ENCODE assay signal across 8 mouse cellular contexts in the genomic region with DNA sequence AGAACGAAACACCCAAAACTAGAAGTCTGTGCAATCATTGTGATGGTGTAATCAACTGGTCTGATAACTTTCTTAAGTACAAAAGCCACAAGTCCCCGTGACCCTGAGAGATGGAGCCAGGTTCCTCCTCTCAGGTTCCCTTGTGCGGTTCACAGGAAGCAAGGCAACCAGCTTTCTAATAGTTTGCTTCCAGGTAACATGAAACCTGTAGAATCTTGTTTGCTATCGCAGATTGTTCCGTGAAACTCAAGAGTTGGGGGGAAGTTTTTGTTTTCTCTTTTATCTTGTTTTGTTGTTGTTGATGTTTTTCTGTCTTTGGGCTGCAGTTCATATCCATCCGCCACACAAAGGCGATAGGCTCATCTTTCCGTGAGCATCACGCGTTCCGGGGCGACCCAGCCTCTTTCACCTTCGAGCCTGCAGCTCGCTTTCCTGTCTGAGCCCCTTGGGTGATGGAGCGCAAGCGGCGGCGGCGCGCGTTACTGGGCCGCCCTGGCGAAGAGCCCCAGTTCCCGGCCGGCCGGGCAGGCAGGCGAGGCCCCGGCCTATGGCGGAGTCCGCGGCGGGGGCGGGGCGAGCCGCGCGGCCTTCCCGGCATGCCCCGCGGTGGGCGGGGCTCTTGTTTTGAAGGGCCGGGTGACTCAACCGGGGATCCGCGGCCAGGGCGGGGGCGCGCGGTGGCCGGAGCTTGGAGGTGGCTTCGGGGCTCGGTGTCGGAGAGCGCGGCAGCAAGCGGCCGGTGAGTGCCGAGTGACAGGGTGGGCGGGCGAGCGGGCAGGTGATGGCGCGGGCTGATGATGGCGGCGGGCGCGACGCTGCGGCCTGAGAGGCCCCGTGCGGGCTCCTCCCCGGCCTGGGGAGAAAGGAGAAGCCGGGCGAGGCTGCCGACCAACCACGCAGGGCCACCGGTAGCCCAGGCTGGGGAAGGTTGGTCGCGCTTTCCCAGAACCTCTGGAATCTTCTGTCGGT. TPM values are rescaled to one million over a fixed set of nuclear protein-coding genes. Genes with fewer than 3 reads are reported as not detected.
DNase-seq lines count a peak whose midpoint lies in the region; ATAC-seq and TF ChIP-seq lines count a peak whose summit lies in the region.

A gene (plus strand): TSS at position 120 of the 969 bp plus-strand sequence.

- peak within 1 kb of the TSS; percentile 91 for H3K27ac ChIP-seq in ES-E14 (ENCODE audit: insufficient read depth, low read depth, low read length, poor library complexity, severe bottlenecking)
- peak within 1 kb of the TSS; percentile 97 for H3K27ac ChIP-seq in forebrain, embryonic 16.5 days (ENCODE audit: low read length)
- peak within 1 kb of the TSS; percentile 99 for H3K27ac ChIP-seq in layer of hippocampus, adult 2 months
- peak within 1 kb of the TSS; percentile 93 for H3K27ac ChIP-seq in lung, embryonic 14.5 days (ENCODE audit: low read depth)
- peak within 1 kb of the TSS; percentile 81 for H3K27ac ChIP-seq in olfactory bulb, adult 2 months (ENCODE audit: insufficient read depth, low read depth, low read length)
- H3K27ac ChIP-seq in thymus, adult 2 months (ENCODE audit: control insufficient read depth, insufficient read depth, low read length) = peak within 1 kb of the TSS; percentile 85

- ATAC-seq in forebrain, embryonic 16.5 days = peak; percentile 91
- ATAC-seq in lung, embryonic 14.5 days (ENCODE audit: insufficient read depth) = peak; percentile 94

- peak within 1 kb of the TSS; percentile 76 to 92 for H3K4me3 ChIP-seq in ES-E14 (ENCODE audit: insufficient read depth in 1 of 2, low read depth in 1 of 2, low read length in 2 of 2, poor library complexity in 1 of 2, severe bottlenecking in 1 of 2)
- H3K4me3 ChIP-seq in forebrain, embryonic 16.5 days (replicated peaks; ENCODE audit: low read length) = peak within 1 kb of the TSS; percentile 81
- H3K4me3 ChIP-seq in layer of hippocampus, adult 2 months = peak within 1 kb of the TSS; percentile 96
- peak within 1 kb of the TSS; percentile 77 for H3K4me3 ChIP-seq in lung, embryonic 14.5 days (ENCODE audit: low read depth, low read length)
- peak within 1 kb of the TSS; percentile 57 for H3K4me3 ChIP-seq in olfactory bulb, adult 2 months (ENCODE audit: insufficient read depth, low read depth, low read length)
- H3K4me3 ChIP-seq in thymus, adult 2 months (ENCODE audit: control insufficient read depth, insufficient read depth, low read length) = peak within 1 kb of the TSS; percentile 79

- peak; percentile 99 for TF ChIP-seq POLR2A in olfactory bulb, adult 2 months (IDR thresholded peaks at IDR 0.05; ENCODE audit: insufficient read depth, low read depth, low read length)
- peak; percentile 99 for TF ChIP-seq POLR2A in thymus, adult 2 months (IDR thresholded peaks at IDR 0.05; ENCODE audit: control insufficient read depth, extremely low read depth, insufficient read depth, low read length, poor library complexity)

- WGBS in forebrain, embryonic 16.5 days = under 1% methylated on average over 70 of the region's 80 CpGs
- 2% methylated on average over 73 of the region's 80 CpGs for WGBS in lung, embryonic 14.5 days
- under 1% methylated on average over 80 of the region's 80 CpGs for WGBS in olfactory bulb, adult 2 months
- WGBS in thymus, adult 2 months = under 1% methylated on average over 80 of the region's 80 CpGs

- no peak for TF ChIP-seq CTCF in layer of hippocampus, adult 2 months (conservative IDR thresholded peaks at IDR 0.05)
- no peak for TF ChIP-seq CTCF in lung, embryonic 14.5 days (IDR thresholded peaks at IDR 0.05; ENCODE audit: low read depth)
- no peak for TF ChIP-seq CTCF in olfactory bulb, adult 2 months (IDR thresholded peaks at IDR 0.05; ENCODE audit: insufficient read depth, low read depth, low read length)
- peak; percentile 42 for TF ChIP-seq CTCF in thymus, adult 2 months (IDR thresholded peaks at IDR 0.05; ENCODE audit: borderline replicate concordance, control insufficient read depth, extremely low read depth, insufficient read depth, low read length, poor library complexity)

- no peaks in the 10 kb centered on the region for H3K27me3 ChIP-seq in forebrain, embryonic 16.5 days (replicated peaks; ENCODE audit: control insufficient read depth, insufficient read depth, low read length)
- H3K27me3 ChIP-seq in lung, embryonic 14.5 days (ENCODE audit: insufficient read depth, low read length) = no peaks in the 10 kb centered on the region
- no peaks in the 10 kb centered on the region for H3K27me3 ChIP-seq in thymus, adult 2 months (ENCODE audit: control insufficient read depth, insufficient read depth, low read length)

- no peaks in the 10 kb centered on the region for H3K9me3 ChIP-seq in ES-E14 (ENCODE audit: control insufficient read depth, insufficient read depth, low read depth, low read length)
- H3K9me3 ChIP-seq in forebrain, embryonic 16.5 days (ENCODE audit: control insufficient read depth, low read length) = no peaks in the 10 kb centered on the region
- no peaks in the 10 kb centered on the region for H3K9me3 ChIP-seq in lung, embryonic 14.5 days (ENCODE audit: low read depth, low read length)

- H3K9ac ChIP-seq in ES-E14 (ENCODE audit: insufficient read depth, low read depth, low read length, poor library complexity, severe bottlenecking) = peak within 1 kb of the TSS; percentile 94
- H3K9ac ChIP-seq in forebrain, embryonic 16.5 days (replicated peaks; ENCODE audit: low read depth, low read length) = peak within 1 kb of the TSS; percentile 93
- peak within 1 kb of the TSS; percentile 79 for H3K9ac ChIP-seq in lung, embryonic 14.5 days

- DNase-seq in ES-E14 (ENCODE audit: low read depth, low spot score) = peak; percentile 72
- peak; percentile 94 for DNase-seq in cerebellum, adult 11-12 months
- peak; percentile 96 to 97 for DNase-seq in heart, postnatal 36 days
- DNase-seq in layer of hippocampus, adult 2 months (ENCODE audit: low spot score in 2 of 2) = peak; percentile 84 to 88
- DNase-seq in lung, embryonic 14.5 days = peak; percentile 96
- peak; percentile 94 for DNase-seq in thymus, adult 2 months

- peaks cover 6 to 7% of the 10 kb centered on the region in 2 experiments; a peak in 3 of 4 replicates for H3K4me1 ChIP-seq in ES-E14 (ENCODE audit: control insufficient read depth in 2 of 2, insufficient read depth in 2 of 2, low read length in 2 of 2, poor library complexity in 1 of 2)
- H3K4me1 ChIP-seq in forebrain, embryonic 16.5 days (replicated peaks; ENCODE audit: control insufficient read depth, insufficient read depth, low read length) = peaks cover 19% of the 10 kb centered on the region
- peaks cover 13% of the 10 kb centered on the region for H3K4me1 ChIP-seq in lung, embryonic 14.5 days (ENCODE audit: insufficient read depth)
- H3K4me1 ChIP-seq in olfactory bulb, adult 2 months (ENCODE audit: control insufficient read depth, insufficient read depth, low read length) = peaks cover 4% of the 10 kb centered on the region; the same call in 1 of the 2 replicates
- H3K4me1 ChIP-seq in thymus, adult 2 months (replicated peaks; ENCODE audit: control insufficient read depth, insufficient read depth, low read length) = peaks cover 19% of the 10 kb centered on the region

- peaks cover 2% of the 10 kb centered on the region; the same call in 1 of the 2 replicates for H3K36me3 ChIP-seq in ES-E14 (ENCODE audit: control insufficient read depth, insufficient read depth, low read length, poor library complexity, severe bottlenecking)
- H3K36me3 ChIP-seq in forebrain, embryonic 16.5 days (ENCODE audit: control insufficient read depth, insufficient read depth) = no peaks in the 10 kb centered on the region
- H3K36me3 ChIP-seq in lung, embryonic 14.5 days (ENCODE audit: insufficient read depth) = 0 out of 2 replicates have a peak, but pooled peaks cover 2% of the 10 kb centered on the region
- no peaks in the 10 kb centered on the region for H3K36me3 ChIP-seq in thymus, adult 2 months (ENCODE audit: control insufficient read depth, insufficient read depth, low read length)

- intact Hi-C loops in heart, postnatal 36 days (cut with DNase I) = loop anchor here (1.0 to 2.0 kb wide), 2 partner anchors 21 to 141 kb away; no protein-coding TSS in a partner anchor

- in situ Hi-C loops in ES-E14 (cut with MboI; ENCODE audit: low sequenced_read_pairs in 2 of 2, unreplicated experiment in 2 of 2) = no loop called here

- H3K4me2 ChIP-seq in forebrain, embryonic 16.5 days (ENCODE audit: low read length) = peak within 1 kb of the TSS; percentile 78
- peak within 1 kb of the TSS; percentile 82 for H3K4me2 ChIP-seq in lung, embryonic 14.5 days

TF ChIP-seq in ES-E14, 5 proteins besides CTCF, POLR2A, EP300 and RAD21:
- TF ChIP-seq ZNF384 (IDR thresholded peaks at IDR 0.05; ENCODE audit: low read depth, low read length) (no peak), HCFC1 (IDR thresholded peaks at IDR 0.05; ENCODE audit: borderline replicate concordance, insufficient read depth, low read length) (peak; percentile 75; the same call in 1 of the 2 replicates)
TF ChIP-seq in ES-E14: peak in this region for 1.

RNA-seq across cellular contexts. Expression of the gene that starts here (rescaled TPM):
- 39.6 and 46.9 TPM in 2 replicates for total RNA-seq in ES-E14 (2012; rRNA removed)
- 123 and 135 TPM in 2 replicates for polyA plus RNA-seq in forebrain, embryonic 16.5 days (2015; fragmentation: Nextera tagmentation; extraction: Ambion mirVana)
- total RNA-seq in heart, postnatal 36 days (2021) = 10 to 100 TPM; 53.3 to 55.5 TPM
- 10 to 100 TPM; 58.7 to 64.4 TPM for total RNA-seq in layer of hippocampus, adult 2 months (2021)
- 89.4 and 91.5 TPM in 2 replicates for polyA plus RNA-seq in lung, embryonic 14.5 days (2014; fragmentation: Nextera tagmentation; extraction: Ambion mirVana)
- not detected in 2 replicates for polyA plus RNA-seq in olfactory bulb, adult 2 months (2012; ENCODE audit: insufficient read depth, insufficient read length, low replicate concordance, missing spikeins)
- polyA plus RNA-seq in thymus, adult 2 months (2012; rRNA removed) = 60.8 and 80.1 TPM in 2 replicates

Comparison
In these comparisons a context has a peak if more than half of its experiments do, and no peak if none do; other contexts are left out.
1. Peak in every context shown above with its lines: DNase-seq, ATAC-seq, H3K4me3 ChIP-seq and H3K27ac ChIP-seq.
2. RNA of the gene that starts here (polyA plus RNA-seq): 123 to 135 TPM in forebrain, embryonic 16.5 days, 89.4 to 91.5 TPM in lung, embryonic 14.5 days and 60.8 to 80.1 TPM in thymus, adult 2 months; not detected in olfactory bulb, adult 2 months; every median in the first group is over 10 times any median in the second.